Mouse (Mus musculus): ENCODE data around the gene Trim40.

The Trim40 gene

DNA sequence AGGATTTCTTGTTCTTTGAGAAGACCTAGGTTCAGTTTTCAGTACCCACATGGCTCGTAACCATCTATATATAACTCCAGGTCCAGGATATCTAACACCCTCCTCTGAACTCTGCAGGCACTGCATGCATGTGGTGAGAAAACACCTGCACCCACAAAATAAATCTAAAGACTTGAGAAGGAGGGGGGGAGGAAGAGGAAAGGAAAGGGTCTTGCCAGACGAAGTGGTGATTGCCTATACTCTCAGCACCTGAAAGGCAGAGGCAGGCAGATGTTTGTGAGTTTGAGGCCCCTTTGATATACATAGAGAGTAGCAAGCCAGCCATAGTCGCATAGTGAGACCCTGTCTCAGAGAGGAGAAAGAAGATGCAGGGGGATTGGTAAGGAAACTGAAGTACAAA lies 50.0 kb downstream of the Trim40 start:
- DNase-seq (ENCODE audit: low spot score), result no peak

DNA sequence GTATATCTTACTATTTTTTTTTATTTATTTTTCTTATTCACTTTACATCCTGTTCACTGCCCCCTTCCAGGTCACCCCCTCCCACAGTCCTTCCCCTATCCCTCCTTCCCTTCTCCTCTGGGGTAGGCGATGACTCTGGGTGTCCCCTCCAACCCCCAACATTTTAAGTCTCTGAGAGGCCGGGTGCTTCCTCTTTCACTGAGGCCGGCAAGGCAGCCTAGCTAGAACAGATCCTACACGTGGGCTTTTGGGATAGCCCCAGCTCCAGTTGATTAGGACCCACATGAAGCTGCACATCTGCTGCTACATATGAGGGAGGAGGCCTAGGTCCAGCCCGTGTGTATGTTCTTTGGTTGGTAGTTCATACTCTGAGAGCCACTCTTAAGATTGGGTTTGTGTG lies 50.9 kb downstream of the Trim40 start:
- DNase-seq (ENCODE audit: low spot score), result no peak

DNA sequence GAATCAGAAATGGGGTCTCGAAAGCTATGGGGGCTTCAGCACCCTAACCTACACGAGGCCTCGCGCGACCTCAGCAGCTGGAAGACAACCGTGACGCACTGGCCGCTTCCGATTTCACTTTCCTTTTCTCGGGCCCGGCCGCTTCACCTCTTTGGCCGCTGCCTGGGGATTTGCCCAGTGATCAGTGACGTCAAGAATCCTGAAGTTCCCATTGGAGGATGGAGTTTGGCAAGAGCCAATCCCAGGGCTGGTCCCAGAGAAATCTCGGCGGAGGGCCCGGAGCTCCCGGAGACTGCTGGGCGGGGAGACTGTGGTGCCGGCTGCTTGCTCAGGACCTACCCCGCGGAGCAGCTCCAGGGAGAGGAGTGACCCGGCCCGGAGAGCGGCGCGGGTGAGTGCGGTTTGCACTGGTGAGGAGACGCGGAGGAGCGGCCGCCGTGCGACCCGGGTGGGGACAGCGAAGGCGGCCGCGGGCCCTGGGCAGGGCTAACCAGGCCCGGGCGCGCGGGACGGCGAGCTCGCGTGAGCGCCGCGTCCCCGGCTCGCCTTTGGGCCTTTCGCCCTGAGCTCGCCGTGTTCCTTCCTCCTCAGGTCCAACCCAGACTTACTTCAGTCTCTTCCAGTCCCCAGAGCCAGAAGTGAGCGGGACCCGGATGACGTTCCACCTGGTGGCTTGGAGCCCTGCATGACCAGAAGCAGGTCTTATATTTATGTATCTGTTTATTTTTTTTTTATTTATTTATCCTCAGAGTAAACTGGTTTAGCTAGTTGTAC lies 52.9 kb downstream of the Trim40 start, which contains the start of gene Trim26:
Trim26 (plus strand) TSS at position 261 of the 774 bp plus-strand sequence.
- DNase-seq (ENCODE audit: low spot score), result peak; percentile 97

DNA sequence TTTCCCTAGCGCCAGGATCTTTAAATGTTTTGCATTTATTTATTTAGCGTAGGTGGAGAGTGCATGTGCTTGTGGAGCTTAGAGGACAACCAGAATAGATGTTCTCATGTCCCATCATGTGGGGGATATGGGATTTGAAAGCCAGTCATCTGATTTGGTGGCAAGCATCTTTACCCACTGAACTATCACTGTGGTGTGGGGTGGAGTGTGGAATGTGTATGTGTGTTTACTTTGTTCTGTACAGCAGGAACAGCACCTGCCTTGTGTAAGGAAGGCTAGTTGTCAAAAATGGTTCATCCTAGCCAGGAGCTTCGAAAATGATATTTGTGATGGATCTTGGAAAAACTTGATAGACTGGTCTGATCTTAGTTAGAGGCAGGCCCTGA lies 53.5 kb downstream of the Trim40 start:
- DNase-seq (ENCODE audit: low spot score), result no peak

DNA sequence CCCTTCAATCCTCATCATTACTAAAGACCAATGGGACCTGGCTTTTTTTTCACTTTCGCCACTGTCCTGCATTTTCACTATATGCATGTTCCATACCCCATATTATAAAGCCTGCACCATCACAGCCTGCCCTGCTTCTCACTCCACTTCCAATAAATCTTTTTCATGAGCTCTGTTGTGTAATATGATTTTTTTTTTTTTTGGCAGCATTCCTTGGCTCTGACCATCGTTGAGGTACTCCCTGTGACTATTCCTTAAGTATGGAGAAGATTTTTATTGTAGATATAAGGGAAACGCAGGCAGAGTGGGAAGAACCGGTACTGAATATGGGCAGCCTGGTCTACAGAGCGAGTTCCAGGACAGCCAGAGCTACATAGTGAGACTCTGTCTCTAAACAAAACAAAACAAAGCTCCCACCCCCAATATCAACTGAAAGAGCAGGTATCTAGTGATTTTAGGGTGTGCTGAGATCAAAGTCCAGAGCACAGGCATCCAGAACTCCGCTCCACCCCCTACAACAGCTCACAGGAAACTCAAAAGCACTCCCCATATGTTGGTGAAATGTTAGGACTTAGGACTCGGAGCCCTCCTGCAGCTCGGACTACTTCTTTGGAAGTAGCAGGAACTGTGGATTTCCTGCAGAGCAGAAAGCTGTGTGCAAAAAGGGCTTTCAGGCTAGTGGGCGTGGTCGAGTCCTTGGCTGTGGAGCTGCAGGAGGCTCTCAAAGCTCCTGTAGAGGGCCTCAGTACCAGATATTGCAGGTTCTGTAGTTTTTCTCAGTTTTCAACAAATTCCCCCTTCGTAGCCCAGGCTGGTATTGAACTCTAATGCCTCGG lies 54.1 kb downstream of the Trim40 start:
- peak; percentile 74 for DNase-seq (ENCODE audit: low spot score)

DNA sequence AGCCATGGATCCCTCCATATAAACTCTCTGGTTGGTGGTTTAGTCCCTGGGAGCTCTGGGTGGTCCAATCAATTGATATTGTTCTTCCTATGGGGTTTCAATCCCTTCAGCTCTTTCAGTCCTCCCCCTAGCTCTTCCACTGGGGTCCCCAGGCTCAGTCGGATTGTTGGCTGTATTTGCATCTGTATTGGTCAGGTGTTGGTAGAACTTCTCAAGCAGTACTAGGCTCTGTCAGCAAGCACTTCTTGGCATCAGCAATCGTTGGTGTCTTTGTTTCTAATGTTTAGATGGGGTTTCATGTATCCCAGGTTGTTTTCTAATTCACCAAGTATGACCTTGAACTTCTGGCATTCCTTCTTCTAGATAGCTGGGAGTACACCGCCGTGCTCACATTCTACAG lies 57.2 kb downstream of the Trim40 start:
- no peak for DNase-seq (ENCODE audit: low spot score)
